Mouse (Mus musculus): Measurements from ENCODE around the gene Ifi203. TPM values are rescaled to one million over a fixed set of nuclear protein-coding genes. Genes with fewer than 3 reads are reported as not detected.
"Not testable (repeated sequence)": the region's sequence is repeated elsewhere in the genome, so short reads cannot be mapped to it uniquely, and the experiment has no call there.

The Ifi203 gene
- 5.5 and 7.7 TPM in 2 replicates for polyA plus RNA-seq (2012; rRNA removed)

DNA sequence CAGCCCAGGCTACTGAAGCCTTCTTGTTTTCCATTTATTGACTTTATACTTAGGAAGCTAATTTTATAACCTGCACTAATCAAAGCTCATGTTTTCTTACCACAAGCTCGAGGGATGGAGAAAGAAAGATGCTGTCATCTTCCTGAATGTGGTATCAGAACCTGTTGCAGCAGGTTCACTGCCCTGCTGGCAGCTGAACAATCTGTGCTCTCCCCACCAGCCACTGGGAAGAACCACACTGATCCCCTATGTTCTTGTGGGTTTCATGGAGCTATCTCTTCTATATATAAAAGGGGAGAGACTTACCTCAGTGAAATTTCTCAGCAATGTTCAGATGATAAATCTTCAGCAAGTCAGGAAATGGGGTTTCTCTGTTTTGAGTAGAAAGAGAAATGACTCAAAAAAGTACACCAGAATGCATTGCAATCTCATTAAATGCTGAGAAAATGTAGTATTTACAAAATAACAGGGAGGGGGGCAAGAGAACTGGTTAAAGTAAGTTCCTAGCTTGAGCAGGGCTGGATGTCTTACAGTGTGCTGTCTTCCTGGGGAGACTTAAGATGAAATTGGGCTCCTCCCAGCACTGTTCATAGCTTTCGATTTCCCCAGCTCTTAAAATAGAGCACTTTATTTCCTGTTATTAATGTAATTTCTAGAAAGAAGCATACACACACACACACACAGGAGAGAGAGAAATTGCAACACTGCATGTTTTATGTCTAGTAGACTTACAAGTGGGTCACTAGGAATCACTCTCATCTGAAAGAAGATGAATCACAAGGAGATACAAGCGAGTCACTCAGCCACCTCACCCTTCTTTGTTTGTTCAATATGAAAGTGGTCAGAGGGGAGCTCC, at the start of gene Ifi203, which contains the start of gene Mndal:
TSS of gene Ifi203 (minus strand) at position 749 of the 856 bp plus-strand sequence.
TSS of gene Mndal (minus strand) at position 568 of the 856 bp plus-strand sequence.
- not testable (repeated sequence) for DNase-seq (ENCODE audit: low read depth)

DNA sequence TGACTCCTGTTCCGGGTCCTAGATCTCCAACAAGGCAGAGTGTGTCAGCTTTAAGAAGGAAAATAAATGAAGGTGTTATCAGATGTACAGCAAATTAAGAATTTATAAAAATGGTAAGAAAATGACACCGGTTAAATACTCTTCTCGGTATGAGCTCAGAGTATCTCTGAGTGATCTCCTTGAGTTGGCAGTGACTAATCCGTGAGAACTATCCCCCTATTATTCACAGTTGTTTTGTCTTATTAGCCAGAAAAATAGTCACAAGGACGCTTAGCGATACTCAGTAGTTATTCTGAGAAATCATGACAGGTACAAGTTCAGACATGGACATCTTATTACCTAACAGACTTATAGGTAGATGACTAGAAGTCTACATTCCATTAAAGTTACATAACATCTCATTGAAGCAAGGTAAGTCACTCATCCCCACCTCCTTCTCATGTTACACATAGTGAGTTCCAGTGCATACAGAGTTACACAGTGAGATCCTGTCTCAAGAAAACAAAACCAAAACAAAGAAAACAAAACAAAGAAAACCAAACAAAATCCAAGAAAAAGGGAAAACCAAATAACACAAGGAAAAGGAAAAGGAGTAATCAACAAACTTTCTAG, 40.3 kb upstream of the Ifi203 start, which contains the start of gene Ifi202b:
TSS of gene Ifi202b (minus strand) at position 51 of the 612 bp plus-strand sequence.
- not testable (repeated sequence) for DNase-seq (ENCODE audit: low read depth)

- DNase-seq (ENCODE audit: low read depth) = not testable (repeated sequence)
Measured at GRCm38 (mm10) chr1:173981038-173981437, 38.6 kb upstream of the Ifi203 start.

- DNase-seq (ENCODE audit: low read depth) = no peak
Measured at GRCm38 (mm10) chr1:173977622-173978021, 35.1 kb upstream of the Ifi203 start.

GRCm38 (mm10) chr1:173973111-173973510, 30.6 kb upstream of the Ifi203 start:
- no peak for DNase-seq (ENCODE audit: low read depth)

GRCm38 (mm10) chr1:173961491-173961890, 19.0 kb upstream of the Ifi203 start:
- not testable (repeated sequence) for DNase-seq (ENCODE audit: low read depth)

DNA sequence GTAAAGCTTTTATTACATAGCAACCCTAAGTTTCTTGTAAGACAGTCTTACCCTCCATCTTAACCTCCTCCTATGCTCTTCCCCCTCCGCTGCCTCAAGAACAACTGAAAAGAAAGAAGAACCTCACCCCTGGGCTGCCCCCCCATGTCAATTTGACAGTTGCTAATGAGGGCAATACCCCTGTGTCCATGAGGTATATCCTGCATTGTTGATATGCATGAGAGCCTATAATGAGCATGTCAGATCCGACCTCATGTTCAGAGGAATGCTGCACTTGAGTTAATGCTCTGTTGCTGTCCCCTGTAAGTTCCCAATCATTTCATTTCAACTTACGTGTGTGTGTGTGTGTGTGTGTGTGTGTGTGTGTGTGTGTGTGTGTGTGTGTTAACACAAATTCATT, 17.5 kb upstream of the Ifi203 start:
- DNase-seq (ENCODE audit: low read depth) = not testable (repeated sequence)

GRCm38 (mm10) chr1:173955839-173956527, 13.5 kb upstream of the Ifi203 start:
- not testable (repeated sequence) for DNase-seq (ENCODE audit: low read depth)

GRCm38 (mm10) chr1:173955071-173955796, 12.8 kb upstream of the Ifi203 start:
- no peak for DNase-seq (ENCODE audit: low read depth)

DNA sequence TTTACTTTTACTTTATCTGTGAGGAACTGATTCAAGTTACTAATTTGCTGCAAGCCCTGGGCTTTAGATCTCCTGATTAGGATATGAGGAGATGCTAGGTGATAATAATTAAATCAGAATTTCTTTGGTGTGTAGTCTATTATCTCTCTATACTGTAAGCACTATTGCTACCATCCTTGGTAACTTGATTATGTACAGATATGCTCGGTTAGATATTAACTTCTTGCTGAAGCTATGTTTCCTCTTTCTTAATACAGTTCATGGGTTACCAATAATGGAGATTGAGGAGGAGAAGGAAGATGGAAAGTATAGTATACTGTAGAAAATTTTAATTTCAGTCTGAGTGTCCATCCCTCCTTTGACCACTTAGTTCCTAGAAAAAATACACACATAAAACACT, 11.1 kb upstream of the Ifi203 start:
- DNase-seq (ENCODE audit: low read depth) = no peak

DNA sequence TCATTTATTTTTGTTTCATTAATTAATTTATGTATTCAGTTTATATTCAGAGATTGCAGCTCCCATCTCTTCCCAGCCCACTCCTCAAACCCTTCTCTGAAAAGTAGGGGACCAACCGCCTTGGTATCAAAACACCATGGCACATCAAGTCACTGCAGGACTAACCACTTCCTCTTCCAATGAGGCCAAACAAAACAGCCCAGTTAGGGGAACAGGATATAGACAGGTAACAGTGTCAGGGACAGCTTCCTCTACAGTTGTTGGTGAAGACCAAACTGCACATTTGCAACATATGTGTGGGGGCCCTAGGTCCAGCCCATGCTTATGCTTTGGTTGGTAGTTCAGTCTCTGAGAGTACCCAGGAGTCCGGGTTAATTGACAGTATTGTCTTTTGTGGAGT, 6.6 kb upstream of the Ifi203 start:
- not testable (repeated sequence) for DNase-seq (ENCODE audit: low read depth)

DNA sequence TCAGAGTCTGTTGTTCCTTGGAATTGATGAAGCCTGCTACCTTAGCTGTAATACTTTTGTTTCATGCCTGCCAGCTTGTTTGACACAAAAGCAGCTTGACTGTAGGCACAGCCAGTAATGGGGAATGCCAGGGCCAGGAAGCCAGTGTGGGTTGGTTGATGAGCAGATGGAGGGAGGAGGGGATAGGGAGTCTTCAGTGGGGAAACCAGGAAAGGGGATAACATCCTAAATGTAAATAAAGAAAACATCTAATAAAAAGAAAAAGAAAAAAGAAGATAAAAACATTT, 251 bp upstream of the Ifi203 start:
- not testable (repeated sequence) for DNase-seq (ENCODE audit: low read depth)

GRCm38 (mm10) chr1:173941522-173941921, 950 bp downstream of the Ifi203 start:
- DNase-seq (ENCODE audit: low read depth) = not testable (repeated sequence)

- not testable (repeated sequence) for DNase-seq (ENCODE audit: low read depth)
Measured at GRCm38 (mm10) chr1:173919279-173919678, 23.2 kb downstream of the Ifi203 start.

GRCm38 (mm10) chr1:173914559-173914958, 27.9 kb downstream of the Ifi203 start:
- DNase-seq (ENCODE audit: low read depth) = no peak

DNA sequence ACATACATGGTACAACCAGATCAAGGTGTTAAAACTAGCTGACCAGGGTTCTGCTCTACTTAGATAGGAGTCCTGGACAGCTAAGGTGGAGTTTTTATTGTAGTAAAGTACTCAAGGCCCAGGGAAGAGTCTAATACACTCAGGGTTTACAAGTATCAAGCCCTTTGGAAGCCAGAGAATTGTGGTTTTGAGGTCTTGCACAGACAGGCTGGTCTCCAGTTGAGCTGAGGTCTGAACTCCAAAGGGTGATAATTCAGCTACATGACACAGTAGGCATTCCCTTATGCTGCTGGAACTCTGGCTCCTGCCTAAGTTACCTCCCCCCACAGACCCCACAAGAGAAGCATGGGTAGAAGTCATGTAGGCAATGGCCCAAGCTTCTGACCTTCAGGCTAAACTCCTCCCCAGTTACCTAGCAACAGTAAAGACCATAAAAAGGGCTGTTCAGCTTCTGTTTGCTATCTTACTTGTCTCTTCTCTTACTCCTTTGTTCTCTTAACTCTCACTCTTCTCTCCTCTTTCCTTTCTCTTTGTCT, 29.1 kb downstream of the Ifi203 start:
- not testable (repeated sequence) for DNase-seq (ENCODE audit: low read depth)

- DNase-seq (ENCODE audit: low read depth) = not testable (repeated sequence)
Measured at GRCm38 (mm10) chr1:173912548-173913255, 29.8 kb downstream of the Ifi203 start, which contains the start of gene Ifi211. Gene Ifi211, minus strand, starts transcription at chr1:173913046.

DNA sequence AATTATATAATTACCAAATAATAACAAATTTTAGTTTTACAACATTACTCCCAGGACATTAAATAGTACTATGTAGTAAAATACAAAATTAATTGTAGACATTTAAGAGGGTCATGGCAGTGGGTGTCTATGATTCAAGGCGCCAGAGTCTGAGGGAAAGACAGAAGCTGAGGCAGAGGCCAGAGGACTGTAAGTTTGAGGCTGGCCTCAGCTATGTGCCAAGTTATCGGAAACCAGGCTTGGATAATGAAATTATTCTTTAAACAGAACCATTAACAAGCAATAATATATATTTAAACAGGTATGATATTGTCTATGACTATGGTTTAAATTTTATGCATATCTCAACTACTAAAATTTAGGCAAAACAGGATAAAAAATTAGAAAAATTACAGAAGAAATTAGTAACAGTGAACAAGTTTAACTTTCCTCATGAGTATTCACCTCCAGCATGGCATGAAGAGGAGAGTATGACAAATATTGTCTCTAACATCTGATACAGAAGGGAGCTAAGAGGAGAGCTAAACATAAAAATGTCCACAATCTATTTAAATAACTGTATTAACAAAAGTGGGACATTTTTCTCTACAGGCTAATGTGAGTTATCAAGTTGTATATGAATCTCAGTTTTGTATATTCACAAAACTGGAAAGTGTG, 30.5 kb downstream of the Ifi203 start:
- no peak for DNase-seq (ENCODE audit: low read depth)

DNA sequence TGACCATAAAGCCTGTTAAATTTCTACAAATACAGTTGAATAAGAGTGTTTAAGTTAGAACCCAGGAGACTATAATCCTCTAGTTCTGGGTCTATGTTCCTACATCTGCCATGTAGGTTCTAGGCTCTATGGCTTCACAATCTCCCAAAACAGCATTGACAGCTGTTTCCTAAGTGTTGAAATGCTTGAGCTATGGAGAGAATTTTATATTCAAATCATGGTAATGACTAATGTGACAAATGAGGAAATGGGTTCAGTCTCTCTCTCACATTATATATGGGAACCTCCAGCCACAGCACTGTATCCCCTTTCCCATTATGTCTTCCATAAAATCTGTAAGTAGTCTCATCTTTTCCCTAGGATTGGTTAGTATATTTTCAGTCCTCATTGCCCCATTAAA, 34.1 kb downstream of the Ifi203 start:
- not testable (repeated sequence) for DNase-seq (ENCODE audit: low read depth)

DNA sequence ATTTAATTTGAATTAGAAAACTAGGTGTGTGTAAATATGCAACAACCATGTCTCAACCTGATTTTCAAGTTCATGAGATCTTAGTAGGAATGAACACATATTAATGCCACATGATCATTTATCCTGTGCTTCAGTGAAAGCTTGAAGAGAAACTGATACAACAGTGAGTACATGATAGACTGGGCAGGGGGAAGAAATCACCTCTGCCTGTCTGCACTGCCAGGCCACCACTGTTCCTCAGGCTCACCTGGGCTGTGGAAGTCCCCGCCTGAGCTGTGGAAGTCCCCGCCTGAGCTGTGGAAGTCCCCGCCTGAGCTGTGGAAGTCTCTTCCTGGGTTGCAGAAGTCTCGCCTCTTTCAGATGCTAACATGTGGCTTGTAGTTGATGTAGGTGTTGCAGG, 36.6 kb downstream of the Ifi203 start:
- not testable (repeated sequence) for DNase-seq (ENCODE audit: low read depth)
